Mouse (Mus musculus): ENCODE measurements around the gene Ngfr. TPM values are rescaled to one million over a fixed set of nuclear protein-coding genes. Genes with fewer than 3 reads are reported as not detected.
A peak's percentile ranks its signal among the peaks of the same experiment; 100 is the strongest.

The Ngfr gene
- polyA plus RNA-seq, 1 experiment from 2014 or later, result 17.6 TPM

- no peak overlapping the region for H3K4me2 ChIP-seq (ENCODE audit: low read length)
- H3K4me1 ChIP-seq (replicated peaks; ENCODE audit: control insufficient read depth, insufficient read depth, low read length), result peaks cover 29% of the 10 kb centered on the region
Observed at GRCm38 (mm10) chr11:95598214-95599062, 10.9 kb upstream of the Ngfr start.

GRCm38 (mm10) chr11:95597741-95598140 lies 10.2 kb upstream of the Ngfr start:
- no peak for ATAC-seq (replicated peaks; ENCODE audit: low FRiP score, low TSS enrichment, low read depth)
- no peaks in the 10 kb centered on the region for H3K36me3 ChIP-seq (ENCODE audit: control insufficient read depth, insufficient read depth, low read length)
- peaks cover 29% of the 10 kb centered on the region for H3K4me1 ChIP-seq (replicated peaks; ENCODE audit: control insufficient read depth, insufficient read depth, low read length)
- no peak overlapping the region for H3K27ac ChIP-seq (ENCODE audit: low read depth)
- no peak overlapping the region for H3K4me3 ChIP-seq (ENCODE audit: low read depth, low read length)
- no peaks in the 10 kb centered on the region for H3K9me3 ChIP-seq (ENCODE audit: control insufficient read depth, low read length)
- no peak overlapping the region for H3K9ac ChIP-seq (ENCODE audit: low read length)
- H3K4me2 ChIP-seq (ENCODE audit: low read length), result no peak overlapping the region
- 0 out of 2 replicates have a peak, but pooled peaks cover 7% of the 10 kb centered on the region for H3K27me3 ChIP-seq (replicated peaks; ENCODE audit: control insufficient read depth, insufficient read depth, low read length)
- 39% methylated on average over 13 of the region's 13 CpGs for WGBS
- no peak for DNase-seq (ENCODE audit: low spot score)

More at GRCm38 (mm10) chr11:95598214-95599062, 10.9 kb upstream of the Ngfr start:
- DNase-seq (ENCODE audit: low spot score), result no peak
- Histone ChIP-seq H3K9me3 (ENCODE audit: control insufficient read depth, low read length) (no peaks in the 10 kb centered on the region), H3K27me3 (replicated peaks; ENCODE audit: control insufficient read depth, insufficient read depth, low read length) (0 out of 2 replicates have a peak, but pooled peaks cover 7% of the 10 kb centered on the region), H3K4me3 (ENCODE audit: low read depth, low read length) (no peak overlapping the region), H3K27ac (ENCODE audit: low read depth) (no peak overlapping the region), H3K36me3 (ENCODE audit: control insufficient read depth, insufficient read depth, low read length) (no peaks in the 10 kb centered on the region), H3K9ac (ENCODE audit: low read length) (no peak overlapping the region)
- ATAC-seq (replicated peaks; ENCODE audit: low FRiP score, low TSS enrichment, low read depth), result no peak
- WGBS, result 28% methylated on average over 14 of the region's 14 CpGs

- ATAC-seq (replicated peaks; ENCODE audit: low FRiP score, low TSS enrichment, low read depth) (no peak), DNase-seq (ENCODE audit: low spot score) (no peak)
- Histone ChIP-seq H3K36me3 (ENCODE audit: control insufficient read depth, insufficient read depth, low read length) (no peaks in the 10 kb centered on the region), H3K27ac (ENCODE audit: low read depth) (no peak overlapping the region), H3K9ac (ENCODE audit: low read length) (no peak overlapping the region), H3K4me2 (ENCODE audit: low read length) (no peak overlapping the region), H3K27me3 (replicated peaks; ENCODE audit: control insufficient read depth, insufficient read depth, low read length) (peaks cover 11% of the 10 kb centered on the region; the same call in 1 of the 2 replicates), H3K4me3 (ENCODE audit: low read depth, low read length) (no peak overlapping the region), H3K4me1 (replicated peaks; ENCODE audit: control insufficient read depth, insufficient read depth, low read length) (peaks cover 29% of the 10 kb centered on the region), H3K9me3 (ENCODE audit: control insufficient read depth, low read length) (no peaks in the 10 kb centered on the region)
- WGBS, result 40% methylated on average over 11 of the region's 11 CpGs
Observed at GRCm38 (mm10) chr11:95596704-95597103, 9.2 kb upstream of the Ngfr start.

GRCm38 (mm10) chr11:95596150-95596515 lies 8.6 kb upstream of the Ngfr start:
- 39% methylated on average over 5 of the region's 5 CpGs for WGBS

GRCm38 (mm10) chr11:95595438-95596149 lies 8.1 kb upstream of the Ngfr start:
- Histone ChIP-seq H3K4me3 (ENCODE audit: low read depth, low read length) (no peak overlapping the region), H3K4me1 (replicated peaks; ENCODE audit: control insufficient read depth, insufficient read depth, low read length) (peaks cover 29% of the 10 kb centered on the region), H3K9ac (ENCODE audit: low read length) (no peak overlapping the region), H3K9me3 (ENCODE audit: control insufficient read depth, low read length) (no peaks in the 10 kb centered on the region), H3K36me3 (ENCODE audit: control insufficient read depth, insufficient read depth, low read length) (no peaks in the 10 kb centered on the region), H3K27me3 (replicated peaks; ENCODE audit: control insufficient read depth, insufficient read depth, low read length) (peaks cover 11% of the 10 kb centered on the region; the same call in 1 of the 2 replicates), H3K27ac (ENCODE audit: low read depth) (no peak overlapping the region), H3K4me2 (ENCODE audit: low read length) (no peak overlapping the region; the same call in 1 of the 2 replicates)
- WGBS, result 21% methylated on average over 10 of the region's 10 CpGs
- ATAC-seq (replicated peaks; ENCODE audit: low FRiP score, low TSS enrichment, low read depth) (no peak), DNase-seq (ENCODE audit: low spot score) (no peak)

More at GRCm38 (mm10) chr11:95596150-95596515, 8.6 kb upstream of the Ngfr start:
- Histone ChIP-seq H3K4me1 (replicated peaks; ENCODE audit: control insufficient read depth, insufficient read depth, low read length) (peaks cover 29% of the 10 kb centered on the region), H3K36me3 (ENCODE audit: control insufficient read depth, insufficient read depth, low read length) (no peaks in the 10 kb centered on the region), H3K4me3 (ENCODE audit: low read depth, low read length) (no peak overlapping the region), H3K9ac (ENCODE audit: low read length) (no peak overlapping the region), H3K9me3 (ENCODE audit: control insufficient read depth, low read length) (no peaks in the 10 kb centered on the region), H3K27me3 (replicated peaks; ENCODE audit: control insufficient read depth, insufficient read depth, low read length) (peaks cover 11% of the 10 kb centered on the region; the same call in 1 of the 2 replicates), H3K4me2 (ENCODE audit: low read length) (no peak overlapping the region), H3K27ac (ENCODE audit: low read depth) (no peak overlapping the region)
- 0 out of 2 replicates have a peak, but pooled peaks have one; percentile 21 for ATAC-seq (replicated peaks; ENCODE audit: low FRiP score, low TSS enrichment, low read depth)
- DNase-seq (ENCODE audit: low spot score), result no peak

- no peak for ATAC-seq (replicated peaks; ENCODE audit: low FRiP score, low TSS enrichment, low read depth)
- WGBS, result 21% methylated on average over 13 of the region's 13 CpGs
- H3K4me2 ChIP-seq (ENCODE audit: low read length), result no peak overlapping the region
Observed at GRCm38 (mm10) chr11:95594686-95595212, 7.2 kb upstream of the Ngfr start.

GRCm38 (mm10) chr11:95593501-95593900 lies 6.0 kb upstream of the Ngfr start:
- ATAC-seq (replicated peaks; ENCODE audit: low FRiP score, low TSS enrichment, low read depth) (no peak), DNase-seq (ENCODE audit: low spot score) (no peak)
- Histone ChIP-seq H3K27me3 (replicated peaks; ENCODE audit: control insufficient read depth, insufficient read depth, low read length) (peaks cover 14% of the 10 kb centered on the region; the same call in 1 of the 2 replicates), H3K9ac (ENCODE audit: low read length) (no peak overlapping the region), H3K9me3 (ENCODE audit: control insufficient read depth, low read length) (no peaks in the 10 kb centered on the region), H3K36me3 (ENCODE audit: control insufficient read depth, insufficient read depth, low read length) (no peaks in the 10 kb centered on the region), H3K4me3 (ENCODE audit: low read depth, low read length) (no peak overlapping the region), H3K4me1 (replicated peaks; ENCODE audit: control insufficient read depth, insufficient read depth, low read length) (peaks cover 28% of the 10 kb centered on the region), H3K27ac (ENCODE audit: low read depth) (no peak overlapping the region), H3K4me2 (ENCODE audit: low read length) (no peak overlapping the region)
- WGBS, result 69% methylated on average over 5 of the region's 5 CpGs

More at GRCm38 (mm10) chr11:95594686-95595212, 7.2 kb upstream of the Ngfr start:
- peaks cover 12% of the 10 kb centered on the region; the same call in 1 of the 2 replicates for H3K27me3 ChIP-seq (replicated peaks; ENCODE audit: control insufficient read depth, insufficient read depth, low read length)
- H3K4me1 ChIP-seq (replicated peaks; ENCODE audit: control insufficient read depth, insufficient read depth, low read length), result peaks cover 29% of the 10 kb centered on the region
- H3K9ac ChIP-seq (ENCODE audit: low read length), result no peak overlapping the region
- H3K36me3 ChIP-seq (ENCODE audit: control insufficient read depth, insufficient read depth, low read length), result no peaks in the 10 kb centered on the region
- DNase-seq (ENCODE audit: low spot score), result no peak
- H3K27ac ChIP-seq (ENCODE audit: low read depth), result no peak overlapping the region
- H3K9me3 ChIP-seq (ENCODE audit: control insufficient read depth, low read length), result no peaks in the 10 kb centered on the region
- H3K4me3 ChIP-seq (ENCODE audit: low read depth, low read length), result no peak overlapping the region

GRCm38 (mm10) chr11:95592691-95593090 lies 5.2 kb upstream of the Ngfr start:
- no peak for DNase-seq (ENCODE audit: low spot score)
- no peak overlapping the region for H3K4me2 ChIP-seq (ENCODE audit: low read length)

More at GRCm38 (mm10) chr11:95592691-95593090, 5.2 kb upstream of the Ngfr start:
- Histone ChIP-seq H3K27me3 (replicated peaks; ENCODE audit: control insufficient read depth, insufficient read depth, low read length) (peaks cover 20% of the 10 kb centered on the region), H3K27ac (ENCODE audit: low read depth) (no peak overlapping the region), H3K9ac (ENCODE audit: low read length) (no peak overlapping the region), H3K4me1 (replicated peaks; ENCODE audit: control insufficient read depth, insufficient read depth, low read length) (peaks cover 22% of the 10 kb centered on the region), H3K9me3 (ENCODE audit: control insufficient read depth, low read length) (no peaks in the 10 kb centered on the region), H3K4me3 (ENCODE audit: low read depth, low read length) (no peak overlapping the region), H3K36me3 (ENCODE audit: control insufficient read depth, insufficient read depth, low read length) (no peaks in the 10 kb centered on the region)
- 53% methylated on average over 1 of the region's 1 CpGs for WGBS
- ATAC-seq (replicated peaks; ENCODE audit: low FRiP score, low TSS enrichment, low read depth), result no peak
